Comparison of ENCODE assay signal across 19 mouse cellular contexts in the genomic region with DNA sequence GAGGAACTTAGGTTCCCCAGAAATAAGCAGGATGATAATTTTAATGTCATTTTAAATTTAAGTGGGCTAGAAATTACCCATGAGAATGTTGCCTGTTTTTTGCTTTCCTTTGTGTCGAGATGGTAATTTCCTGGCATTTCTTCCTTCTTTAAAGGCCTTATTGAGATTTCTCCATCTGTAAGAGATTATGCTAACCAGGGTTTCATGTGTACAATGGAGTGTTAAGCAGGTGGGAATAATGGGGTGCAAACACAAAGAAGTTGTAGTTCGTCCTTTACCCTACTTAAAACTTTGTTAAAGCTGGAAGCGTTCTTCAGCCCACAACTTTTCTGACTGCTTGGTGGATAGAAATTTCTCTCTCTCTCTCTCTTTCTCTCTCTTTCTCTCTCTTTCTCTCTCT.
DNase-seq lines count a peak whose midpoint lies in the region; ATAC-seq and TF ChIP-seq lines count a peak whose summit lies in the region.
"Had no signal": no experiment of that assay in that cellular context is flagged by ENCODE, and none has a peak within 500 bp of the region (broad histone marks: within the 10 kb centered on the region; RNA-seq: fewer than 3 reads in every experiment).

No protein-coding gene starts in this region.

- peak overlapping the region; percentile 73 for H3K27ac ChIP-seq in forebrain, embryonic 10.5 days
- no peak overlapping the region for H3K27ac ChIP-seq in forebrain, embryonic 13.5 days
- H3K27ac ChIP-seq in midbrain, embryonic 10.5 days (replicated peaks): peak overlapping the region; percentile 73
- no peak overlapping the region for H3K27ac ChIP-seq in midbrain, embryonic 14.5 days (replicated peaks; ENCODE audit: low read depth, low read length)
- H3K27ac ChIP-seq in kidney, adult 2 months (ENCODE audit: insufficient read depth, low read depth, low read length): no peak overlapping the region
- H3K27ac ChIP-seq: embryonic facial prominence, embryonic 13.5 days had no signal

- no peak overlapping the region for H3K9ac ChIP-seq in forebrain, embryonic 13.5 days
- H3K9ac ChIP-seq in midbrain, embryonic 14.5 days (replicated peaks; ENCODE audit: low read length): no peak overlapping the region
- H3K9ac ChIP-seq: embryonic facial prominence, embryonic 13.5 days; forebrain, embryonic 12.5 days; forebrain, postnatal 0 days had no signal

- H3K9me3 ChIP-seq in forebrain, embryonic 10.5 days: no peaks in the 10 kb centered on the region; the same call in 1 of the 2 replicates
- no peaks in the 10 kb centered on the region for H3K9me3 ChIP-seq in forebrain, embryonic 13.5 days (replicated peaks)
- H3K9me3 ChIP-seq in midbrain, embryonic 10.5 days (replicated peaks): no peaks in the 10 kb centered on the region
- H3K9me3 ChIP-seq in midbrain, embryonic 14.5 days (ENCODE audit: control insufficient read depth, low read length): no peaks in the 10 kb centered on the region
- H3K9me3 ChIP-seq: embryonic facial prominence, embryonic 13.5 days; forebrain, embryonic 12.5 days had no signal

- DNase-seq in forebrain, embryonic 10.5 days (ENCODE audit: extremely low spot score, low spot score): no peak
- DNase-seq in midbrain, embryonic 10.5 days (ENCODE audit: low spot score): no peak
- DNase-seq in midbrain, embryonic 14.5 days: no peak
- DNase-seq in brain, embryonic 14.5 days (ENCODE audit: low read depth): peak; percentile 63
- peak; percentile 35 for DNase-seq in forelimb bud, embryonic 11.5 days (ENCODE audit: low read depth, low spot score)
- no peak for DNase-seq in layer of hippocampus, adult 18-20 months (ENCODE audit: low spot score in 2 of 2)
- DNase-seq in kidney, adult 2 months: no peak
- DNase-seq: adrenal gland, adult 2 months; adrenal gland, postnatal 10 days; adrenal gland, postnatal 25 days; cerebellum, adult 11-12 months; cerebellum, adult 2 months; cerebellum, adult 9-10 months; cerebellum, postnatal 10 days; cerebellum, postnatal 25 days; forebrain, postnatal 0 days had no signal

- no peak for TF ChIP-seq POLR2A in brain, embryonic 14.5 days (IDR thresholded peaks at IDR 0.05; ENCODE audit: borderline replicate concordance, extremely low read depth, insufficient read depth, insufficient read length, poor library complexity, severe bottlenecking)
- no peak for TF ChIP-seq POLR2A in kidney, adult 2 months (IDR thresholded peaks at IDR 0.05; ENCODE audit: low read depth, low read length)

- no peaks in the 10 kb centered on the region for H3K36me3 ChIP-seq in forebrain, embryonic 10.5 days (replicated peaks)
- no peaks in the 10 kb centered on the region for H3K36me3 ChIP-seq in forebrain, embryonic 13.5 days (ENCODE audit: poor library complexity, severe bottlenecking)
- H3K36me3 ChIP-seq in midbrain, embryonic 10.5 days: no peaks in the 10 kb centered on the region
- H3K36me3 ChIP-seq in midbrain, embryonic 14.5 days (ENCODE audit: control insufficient read depth, insufficient read depth, low read length): no peaks in the 10 kb centered on the region
- no peaks in the 10 kb centered on the region for H3K36me3 ChIP-seq in kidney, adult 2 months (ENCODE audit: control insufficient read depth, insufficient read depth, low read length)
- H3K36me3 ChIP-seq: embryonic facial prominence, embryonic 13.5 days; forebrain, embryonic 12.5 days had no signal

- ATAC-seq in forebrain, embryonic 13.5 days: no peak
- no peak for ATAC-seq in midbrain, embryonic 14.5 days (ENCODE audit: low FRiP score, low TSS enrichment)
- ATAC-seq: forebrain, postnatal 0 days had no signal

- peaks cover 31% of the 10 kb centered on the region for H3K4me1 ChIP-seq in forebrain, embryonic 10.5 days
- H3K4me1 ChIP-seq in forebrain, embryonic 13.5 days: peaks cover 27% of the 10 kb centered on the region
- peaks cover 30% of the 10 kb centered on the region for H3K4me1 ChIP-seq in midbrain, embryonic 10.5 days
- H3K4me1 ChIP-seq in midbrain, embryonic 14.5 days (ENCODE audit: control insufficient read depth, insufficient read depth, low read length): peaks cover 9% of the 10 kb centered on the region; the same call in 1 of the 2 replicates
- H3K4me1 ChIP-seq in kidney, adult 2 months (ENCODE audit: control insufficient read depth, insufficient read depth, low read length): no peaks in the 10 kb centered on the region

- no peak overlapping the region for H3K4me3 ChIP-seq in forebrain, embryonic 10.5 days
- no peak overlapping the region for H3K4me3 ChIP-seq in forebrain, embryonic 13.5 days
- no peak overlapping the region for H3K4me3 ChIP-seq in midbrain, embryonic 10.5 days
- no peak overlapping the region for H3K4me3 ChIP-seq in midbrain, embryonic 14.5 days (replicated peaks; ENCODE audit: low read depth, low read length)
- H3K4me3 ChIP-seq in kidney, adult 2 months (ENCODE audit: insufficient read depth, low read depth, low read length): no peak overlapping the region
- H3K4me3 ChIP-seq: embryonic facial prominence, embryonic 13.5 days; forebrain, embryonic 12.5 days had no signal

- no peaks in the 10 kb centered on the region for H3K27me3 ChIP-seq in forebrain, embryonic 10.5 days (ENCODE audit: poor library complexity, severe bottlenecking)
- H3K27me3 ChIP-seq in forebrain, embryonic 13.5 days: no peaks in the 10 kb centered on the region
- H3K27me3 ChIP-seq in midbrain, embryonic 10.5 days (ENCODE audit: low read depth, poor library complexity, severe bottlenecking): no peaks in the 10 kb centered on the region
- H3K27me3 ChIP-seq in midbrain, embryonic 14.5 days (ENCODE audit: control insufficient read depth, insufficient read depth, low read length): no peaks in the 10 kb centered on the region
- no peaks in the 10 kb centered on the region for H3K27me3 ChIP-seq in kidney, adult 2 months (replicated peaks; ENCODE audit: control insufficient read depth, insufficient read depth, low read length)
- H3K27me3 ChIP-seq: embryonic facial prominence, embryonic 13.5 days; forebrain, embryonic 12.5 days had no signal

- H3K4me2 ChIP-seq in forebrain, embryonic 13.5 days: no peak overlapping the region
- H3K4me2 ChIP-seq in midbrain, embryonic 14.5 days (ENCODE audit: low read length): no peak overlapping the region
- H3K4me2 ChIP-seq: embryonic facial prominence, embryonic 13.5 days; forebrain, embryonic 12.5 days had no signal

- TF ChIP-seq CTCF in brain, embryonic 14.5 days (IDR thresholded peaks at IDR 0.05; ENCODE audit: borderline replicate concordance, extremely low read depth, insufficient read depth, insufficient read length): no peak
- TF ChIP-seq CTCF in kidney, adult 2 months (conservative IDR thresholded peaks at IDR 0.05; ENCODE audit: insufficient read depth, insufficient read length, low read depth, low read length): no peak

- WGBS in forebrain, embryonic 10.5 days: 24% methylated on average over 3 of the region's 3 CpGs
- 7% methylated on average over 3 of the region's 3 CpGs for WGBS in forebrain, embryonic 13.5 days
- WGBS in midbrain, embryonic 10.5 days: 38% methylated on average over 3 of the region's 3 CpGs
- WGBS in midbrain, embryonic 14.5 days: 18% methylated on average over 3 of the region's 3 CpGs
- WGBS in kidney, adult 2 months: 90% methylated on average over 3 of the region's 3 CpGs

Comparison
In these comparisons a context has a peak if more than half of its experiments do, and no peak if none do; other contexts are left out.
1. H3K27ac ChIP-seq: peak in forebrain, embryonic 10.5 days (single experiment) and midbrain, embryonic 10.5 days (single experiment); none in forebrain, embryonic 13.5 days (single experiment), midbrain, embryonic 14.5 days (single experiment) and kidney, adult 2 months (single experiment).
2. DNase-seq: peak in brain, embryonic 14.5 days (single experiment) and forelimb bud, embryonic 11.5 days (single experiment); none in forebrain, embryonic 10.5 days (single experiment), midbrain, embryonic 10.5 days (single experiment), midbrain, embryonic 14.5 days (single experiment), layer of hippocampus, adult 18-20 months (0 of 2) and kidney, adult 2 months (single experiment).